Mouse (Mus musculus) cerebellum, adult 2 months (tissue): ENCODE measurements around the gene Vwa8.

ENCODE experiments used
- CTCF ChIP-seq: fragments of 200-500 bp; IDR thresholded peaks from 2 replicates; pipeline ENCODE4 v1.5.1; 2011; ENCODE audit warnings: low read depth, mild to moderate bottlenecking, control low read depth, low read length, moderate library complexity, borderline replicate concordance; ENCODE audit not compliant: insufficient read depth
- POLR2A ChIP-seq: fragments of 200-500 bp; IDR thresholded peaks from 2 replicates; pipeline ENCODE4 v1.6.1; 2011; ENCODE audit warnings: low read length, control low read depth, borderline replicate concordance; ENCODE audit not compliant: insufficient read depth

DNA sequence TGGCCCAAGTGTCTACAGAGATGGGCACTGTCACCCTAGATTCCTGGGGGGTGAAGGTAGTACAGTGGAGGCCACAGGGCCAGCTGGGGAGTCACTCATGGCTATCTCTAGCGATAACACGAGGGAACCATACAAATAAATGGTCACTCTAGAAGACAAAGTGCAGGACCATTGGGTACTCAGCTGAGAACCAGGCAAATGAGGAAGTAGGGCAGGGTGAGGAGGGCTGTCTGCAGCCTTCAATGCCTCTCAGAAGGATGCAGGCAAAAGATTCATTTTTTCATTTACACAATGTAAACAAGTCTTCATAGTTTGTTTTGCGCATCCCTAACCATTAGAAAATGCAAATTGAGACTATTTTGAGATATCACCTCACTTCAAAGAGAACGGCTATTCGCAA, 384.8 kb downstream of the Vwa8 start:
- TF ChIP-seq CTCF = no peak
- TF ChIP-seq POLR2A = no peak
